Mouse (Mus musculus) forebrain, embryonic 14.5 days (tissue): Measurements from ENCODE around the gene Rgs13. TPM values are rescaled to one million over a fixed set of nuclear protein-coding genes. Genes with fewer than 3 reads are reported as not detected.

Experiments
- ATAC-seq: fragments of 200-750 bp; cut with Nextera tagmentation; 2 replicates; pipeline ENCODE4 v1.8.0; 2017; ENCODE audit warnings: mild to moderate bottlenecking, moderate library complexity
- DNase-seq: peaks from one replicate; pipeline ENCODE4 v3.0.0-alpha.2; 2015; ENCODE audit warnings: low spot score
- H3K27ac ChIP-seq: fragments of 300-500 bp; sonication (generic); 2 replicates; pipeline ENCODE4 v1.5.1; 2014; ENCODE audit warnings: low read depth, mild to moderate bottlenecking, control low read depth, low read length, moderate library complexity
- H3K27me3 ChIP-seq: fragments of 300-500 bp; sonication (generic); replicated peaks from 2 replicates; pipeline ENCODE4 v1.6.1; 2014; ENCODE audit warnings: low read length, control low read depth, mixed read lengths; ENCODE audit not compliant: control insufficient read depth, insufficient read depth
- H3K36me3 ChIP-seq: fragments of 300-500 bp; sonication (generic); 2 replicates; pipeline ENCODE4 v1.6.1; 2014; ENCODE audit warnings: low read length, control low read depth; ENCODE audit not compliant: control insufficient read depth, insufficient read depth
- H3K4me1 ChIP-seq: fragments of 300-500 bp; sonication (generic); 2 replicates; pipeline ENCODE4 v1.6.1; 2014; ENCODE audit warnings: antibody characterized with exemption, low read length, control low read depth; ENCODE audit not compliant: control insufficient read depth, insufficient read depth
- H3K4me2 ChIP-seq: fragments of 300-500 bp; sonication (generic); 2 replicates; pipeline ENCODE4 v1.6.1; 2014; ENCODE audit warnings: mild to moderate bottlenecking, control low read depth, low read length
- H3K4me3 ChIP-seq: fragments of 300-500 bp; sonication (generic); 2 replicates; pipeline ENCODE4 v1.5.1; 2014; ENCODE audit warnings: low read depth, low read length, control low read depth
- H3K9ac ChIP-seq: fragments of 300-500 bp; sonication (generic); 2 replicates; pipeline ENCODE4 v1.6.1; 2014; ENCODE audit warnings: mild to moderate bottlenecking, low read length, control low read depth, moderate library complexity
- H3K9me3 ChIP-seq: fragments of 300-500 bp; sonication (generic); replicated peaks from 2 replicates; pipeline ENCODE4 v1.6.1; 2016; ENCODE audit warnings: low read length, control low read depth, mixed read lengths; ENCODE audit not compliant: control insufficient read depth
- WGBS: fragments of 180-500 bp; shearing (Covaris S2); extraction: QIAGEN DNeasy Blood & Tissue Kit; methylation state at CpG from one replicate; pipeline ENCODE4 v1.1.7; 2014; 5-methylcytosine and 5-hydroxymethylcytosine counted together
- polyA plus RNA-seq: library from polyadenylated mRNA; unstranded; fragments of >200 nt; fragmentation: Nextera tagmentation; extraction: Ambion mirVana; gene quantifications from 2 replicates; pipeline ENCODE4 v1.2.1, GENCODE M21; 2014

Gene Rgs13
- 2.3 and 2.7 TPM in 2 replicates for polyA plus RNA-seq

GRCm38 (mm10) chr1:144177166-144177565, at the start of gene Rgs13:
Gene Rgs13, minus strand, starts transcription at chr1:144177372.
- DNase-seq (peak; percentile 86), ATAC-seq (peak; percentile 80)
- H3K36me3 ChIP-seq: no peaks in the 10 kb centered on the region
- H3K4me1 ChIP-seq: peaks cover 6% of the 10 kb centered on the region; the same call in 1 of the 2 replicates
- no peaks in the 10 kb centered on the region for H3K27me3 ChIP-seq
- H3K9me3 ChIP-seq: no peaks in the 10 kb centered on the region
- peak within 1 kb of the TSS; percentile 6; the same call in 1 of the 2 replicates for H3K4me2 ChIP-seq
- H3K27ac ChIP-seq: peak within 1 kb of the TSS; percentile 6; the same call in 1 of the 2 replicates
- WGBS: 7% methylated on average over 5 of the region's 5 CpGs
- H3K4me3 ChIP-seq: no peak within 1 kb of the TSS
- no peak within 1 kb of the TSS for H3K9ac ChIP-seq

GRCm38 (mm10) chr1:144215230-144215629, 38.1 kb upstream of the Rgs13 start:
- Histone ChIP-seq H3K36me3 (no peaks in the 10 kb centered on the region), H3K9ac (no peak overlapping the region), H3K9me3 (no peaks in the 10 kb centered on the region), H3K27me3 (no peaks in the 10 kb centered on the region), H3K4me1 (no peaks in the 10 kb centered on the region), H3K4me3 (no peak overlapping the region), H3K27ac (no peak overlapping the region), H3K4me2 (no peak overlapping the region)
- no peak for DNase-seq
- ATAC-seq: no peak

- ATAC-seq: no peak
- no peak for DNase-seq
- no peak overlapping the region for H3K9ac ChIP-seq
- no peaks in the 10 kb centered on the region for H3K36me3 ChIP-seq
- no peaks in the 10 kb centered on the region for H3K27me3 ChIP-seq
- no peaks in the 10 kb centered on the region for H3K9me3 ChIP-seq
- no peak overlapping the region for H3K27ac ChIP-seq
- WGBS: 77% methylated on average over 3 of the region's 3 CpGs
- no peak overlapping the region for H3K4me2 ChIP-seq
- no peaks in the 10 kb centered on the region for H3K4me1 ChIP-seq
- H3K4me3 ChIP-seq: no peak overlapping the region
Measured at GRCm38 (mm10) chr1:144210912-144211311, 33.7 kb upstream of the Rgs13 start.

- WGBS: 72% methylated on average over 7 of the region's 7 CpGs
- DNase-seq: no peak
- H3K27ac ChIP-seq: no peak overlapping the region
- no peak overlapping the region for H3K4me3 ChIP-seq
- H3K9me3 ChIP-seq: no peaks in the 10 kb centered on the region
- no peaks in the 10 kb centered on the region for H3K4me1 ChIP-seq
- H3K9ac ChIP-seq: no peak overlapping the region
- ATAC-seq: no peak
- no peaks in the 10 kb centered on the region for H3K36me3 ChIP-seq
- no peak overlapping the region for H3K4me2 ChIP-seq
- no peaks in the 10 kb centered on the region for H3K27me3 ChIP-seq
Measured at GRCm38 (mm10) chr1:144206281-144207061, 29.3 kb upstream of the Rgs13 start.

GRCm38 (mm10) chr1:144204766-144205165, 27.6 kb upstream of the Rgs13 start:
- Histone ChIP-seq H3K27ac (no peak overlapping the region), H3K4me2 (no peak overlapping the region), H3K9ac (no peak overlapping the region), H3K4me3 (no peak overlapping the region), H3K27me3 (no peaks in the 10 kb centered on the region), H3K4me1 (no peaks in the 10 kb centered on the region), H3K36me3 (no peaks in the 10 kb centered on the region), H3K9me3 (no peaks in the 10 kb centered on the region)
- 93% methylated on average over 2 of the region's 2 CpGs for WGBS
- ATAC-seq (no peak), DNase-seq (no peak)

GRCm38 (mm10) chr1:144202939-144203338, 25.8 kb upstream of the Rgs13 start:
- DNase-seq (no peak), ATAC-seq (no peak)
- WGBS: 94% methylated on average over 4 of the region's 4 CpGs
- Histone ChIP-seq H3K4me2 (no peak overlapping the region), H3K27ac (no peak overlapping the region), H3K9ac (no peak overlapping the region), H3K9me3 (no peaks in the 10 kb centered on the region), H3K4me3 (no peak overlapping the region), H3K4me1 (no peaks in the 10 kb centered on the region), H3K36me3 (no peaks in the 10 kb centered on the region), H3K27me3 (no peaks in the 10 kb centered on the region)

GRCm38 (mm10) chr1:144200496-144200895, 23.3 kb upstream of the Rgs13 start:
- no peaks in the 10 kb centered on the region for H3K4me1 ChIP-seq
- H3K27ac ChIP-seq: no peak overlapping the region
- 88% methylated on average over 2 of the region's 2 CpGs for WGBS
- H3K27me3 ChIP-seq: no peaks in the 10 kb centered on the region
- ATAC-seq (no peak), DNase-seq (no peak)
- H3K9ac ChIP-seq: no peak overlapping the region
- no peak overlapping the region for H3K4me2 ChIP-seq
- H3K4me3 ChIP-seq: no peak overlapping the region
- H3K9me3 ChIP-seq: no peaks in the 10 kb centered on the region
- H3K36me3 ChIP-seq: no peaks in the 10 kb centered on the region

- no peak overlapping the region for H3K4me3 ChIP-seq
- H3K36me3 ChIP-seq: no peaks in the 10 kb centered on the region
- no peaks in the 10 kb centered on the region for H3K4me1 ChIP-seq
- ATAC-seq: no peak
- H3K9me3 ChIP-seq: no peaks in the 10 kb centered on the region
- no peak overlapping the region for H3K27ac ChIP-seq
- no peak for DNase-seq
- no peak overlapping the region for H3K4me2 ChIP-seq
- H3K27me3 ChIP-seq: no peaks in the 10 kb centered on the region
- WGBS: 81% methylated on average over 1 of the region's 1 CpGs
- no peak overlapping the region for H3K9ac ChIP-seq
Measured at GRCm38 (mm10) chr1:144199538-144199937, 22.4 kb upstream of the Rgs13 start.

- 30% methylated on average over 3 of the region's 3 CpGs for WGBS
- ATAC-seq (peak; percentile 63; the same call in 1 of the 2 replicates), DNase-seq (peak; percentile 76)
- Histone ChIP-seq H3K9me3 (no peaks in the 10 kb centered on the region), H3K4me2 (no peak overlapping the region), H3K27me3 (no peaks in the 10 kb centered on the region), H3K4me1 (no peaks in the 10 kb centered on the region), H3K4me3 (no peak overlapping the region), H3K27ac (no peak overlapping the region), H3K9ac (no peak overlapping the region), H3K36me3 (no peaks in the 10 kb centered on the region)
Measured at GRCm38 (mm10) chr1:144197684-144198083, 20.5 kb upstream of the Rgs13 start.
